Mouse (Mus musculus) liver, adult 2 months (tissue): ENCODE data around the gene Stat1.

Experiments used
- CTCF ChIP-seq: fragments of 200-500 bp; IDR thresholded peaks from 2 replicates; pipeline ENCODE4 v1.5.1; 2011; ENCODE audit warnings: low read depth, low read length, control low read depth
- POLR2A ChIP-seq: fragments of 200-500 bp; IDR thresholded peaks from 2 replicates; pipeline ENCODE4 v1.6.1; 2011; ENCODE audit warnings: low read length, control low read depth; ENCODE audit not compliant: insufficient read depth; ENCODE audit errors: extremely low read depth

DNA sequence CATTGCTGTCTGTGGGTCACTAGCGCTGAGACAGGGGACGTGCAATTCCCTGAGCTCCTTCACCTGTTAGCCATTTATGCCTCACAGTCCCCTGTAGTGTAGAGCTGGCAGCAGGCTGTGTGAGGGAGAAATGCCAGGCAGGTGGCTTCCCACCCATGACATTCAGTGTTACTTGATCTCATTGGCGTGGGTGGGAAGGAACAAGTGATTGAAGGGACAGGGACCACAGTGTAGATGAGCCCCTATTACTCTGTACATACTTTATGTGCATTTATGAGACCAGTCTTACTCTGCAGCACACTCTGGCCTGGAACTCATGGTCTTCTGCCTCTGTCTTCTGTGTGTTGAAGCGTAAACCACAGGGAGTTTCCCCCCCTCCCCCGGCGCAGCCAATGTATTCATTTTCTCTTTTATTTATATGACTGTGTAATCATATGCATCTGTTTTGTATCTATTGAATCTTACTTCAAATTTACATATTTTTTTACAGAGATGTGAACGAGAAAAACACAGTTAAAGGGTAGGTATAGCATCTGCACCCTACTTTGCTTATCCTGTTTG, 24.4 kb downstream of the Stat1 start:
- TF ChIP-seq POLR2A: no peak
- no peak for TF ChIP-seq CTCF
